7 mouse cellular contexts compared by ENCODE assay signal in the genomic region with DNA sequence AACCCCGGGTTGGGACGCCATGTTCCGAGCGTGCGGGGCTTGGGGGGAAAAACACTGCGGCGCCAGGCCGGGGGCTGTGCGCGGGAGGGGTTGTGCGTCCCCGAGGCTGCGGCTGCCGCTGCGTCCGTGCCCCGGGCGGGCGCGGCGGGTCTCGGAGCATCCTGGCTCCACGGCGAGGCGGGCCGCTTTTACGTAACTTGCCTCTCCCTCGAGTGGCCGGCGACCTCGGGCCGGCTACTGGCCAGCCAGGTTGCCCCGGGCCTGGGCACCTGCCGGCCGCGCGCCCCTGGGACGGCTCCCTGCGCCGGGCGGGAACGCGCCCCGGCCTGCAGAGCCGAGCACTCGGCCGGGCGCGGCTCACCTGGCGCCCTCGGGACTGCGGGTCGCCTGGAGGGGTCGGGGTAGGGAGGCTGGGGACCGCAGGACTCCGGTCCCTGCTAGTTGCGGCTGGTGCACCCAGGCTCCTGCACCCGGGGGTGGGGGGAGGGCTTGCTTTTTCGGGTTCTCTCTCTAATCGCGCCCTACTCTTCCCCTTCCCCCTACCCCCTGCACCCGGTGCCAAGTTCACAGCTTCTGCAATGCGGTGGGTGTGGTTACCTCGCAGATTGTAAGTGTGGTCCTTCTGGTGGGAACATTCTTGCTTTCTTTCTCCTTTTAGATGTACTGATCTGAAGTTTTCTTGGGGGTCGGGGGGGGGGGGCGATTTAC.
DNase-seq lines count a peak whose midpoint lies in the region; ATAC-seq lines count a peak whose summit lies in the region.

No protein-coding gene starts in this region.

- H3K4me2 ChIP-seq in kidney, embryonic 15.5 days, result peak overlapping the region; percentile 98
- H3K4me2 ChIP-seq in stomach, embryonic 14.5 days (replicated peaks; ENCODE audit: low read depth, low read length), result peak overlapping the region; percentile 75

- peak overlapping the region; percentile 82 for H3K9ac ChIP-seq in kidney, embryonic 15.5 days
- peak overlapping the region; percentile 88 for H3K9ac ChIP-seq in stomach, embryonic 14.5 days (replicated peaks; ENCODE audit: low read depth, low read length)

- H3K36me3 ChIP-seq in heart, embryonic 10.5 days, result no peaks in the 10 kb centered on the region
- H3K36me3 ChIP-seq in kidney, embryonic 15.5 days, result no peaks in the 10 kb centered on the region
- H3K36me3 ChIP-seq in stomach, embryonic 14.5 days (ENCODE audit: control insufficient read depth, insufficient read depth, low read length), result no peaks in the 10 kb centered on the region

- H3K27me3 ChIP-seq in heart, embryonic 10.5 days (ENCODE audit: insufficient read depth, poor library complexity, severe bottlenecking), result no peaks in the 10 kb centered on the region
- H3K27me3 ChIP-seq in kidney, embryonic 15.5 days, result peaks cover 10% of the 10 kb centered on the region; the same call in 1 of the 2 replicates
- H3K27me3 ChIP-seq in stomach, embryonic 14.5 days (ENCODE audit: control insufficient read depth, insufficient read depth, low read length), result no peaks in the 10 kb centered on the region

- H3K9me3 ChIP-seq in heart, embryonic 10.5 days, result no peaks in the 10 kb centered on the region
- H3K9me3 ChIP-seq in kidney, embryonic 15.5 days (replicated peaks), result no peaks in the 10 kb centered on the region
- H3K9me3 ChIP-seq in stomach, embryonic 14.5 days (ENCODE audit: control insufficient read depth, low read depth, low read length), result no peaks in the 10 kb centered on the region

- ATAC-seq in kidney, embryonic 15.5 days (replicated peaks; ENCODE audit: low FRiP score), result peak; percentile 82
- ATAC-seq in stomach, embryonic 14.5 days (ENCODE audit: insufficient number of reproducible peaks, insufficient read depth, low FRiP score, low read depth), result peak; percentile 51

- DNase-seq in urinary bladder, postnatal 25 days (ENCODE audit: low spot score), result peak; percentile 15
- no peak for DNase-seq in urinary bladder, adult 18-20 months (ENCODE audit: low spot score in 2 of 2)
- DNase-seq in cerebellum, postnatal 14 days, result peak; percentile 49 to 52
- peak; percentile 77 for DNase-seq in heart, embryonic 10.5 days (ENCODE audit: low spot score)
- peak; percentile 7 for DNase-seq in lung, postnatal 36 days

- WGBS in heart, embryonic 10.5 days, result under 1% methylated on average over 62 of the region's 66 CpGs
- under 1% methylated on average over 58 of the region's 66 CpGs for WGBS in kidney, embryonic 15.5 days
- WGBS in stomach, embryonic 14.5 days, result 1% methylated on average over 40 of the region's 66 CpGs

- H3K4me1 ChIP-seq in heart, embryonic 10.5 days, result peaks cover 22% of the 10 kb centered on the region; the same call in 1 of the 2 replicates
- 0 out of 2 replicates have a peak, but pooled peaks cover 8% of the 10 kb centered on the region for H3K4me1 ChIP-seq in kidney, embryonic 15.5 days
- no peaks in the 10 kb centered on the region for H3K4me1 ChIP-seq in stomach, embryonic 14.5 days (ENCODE audit: control insufficient read depth, insufficient read depth, low read length)

- peak overlapping the region; percentile 98 for H3K27ac ChIP-seq in heart, embryonic 10.5 days
- H3K27ac ChIP-seq in kidney, embryonic 15.5 days, result 0 out of 2 replicates have a peak overlapping the region, but pooled peaks have one; percentile 13
- peak overlapping the region; percentile 55; the same call in 1 of the 2 replicates for H3K27ac ChIP-seq in stomach, embryonic 14.5 days (ENCODE audit: low read length)

- peak overlapping the region; percentile 85 for H3K4me3 ChIP-seq in heart, embryonic 10.5 days
- peak overlapping the region; percentile 84 for H3K4me3 ChIP-seq in kidney, embryonic 15.5 days (replicated peaks)
- peak overlapping the region; percentile 88 for H3K4me3 ChIP-seq in stomach, embryonic 14.5 days (ENCODE audit: low read depth, low read length)

Comparison
In these comparisons a context has a peak if more than half of its experiments do, and no peak if none do; other contexts are left out.
1. DNase-seq: peak in urinary bladder, postnatal 25 days (single experiment), cerebellum, postnatal 14 days (2 of 2), heart, embryonic 10.5 days (single experiment) and lung, postnatal 36 days (single experiment); none in urinary bladder, adult 18-20 months (0 of 2).
2. H3K27ac ChIP-seq: peak in every context shown above with its lines; median percentile 98 in heart, embryonic 10.5 days; 55 in stomach, embryonic 14.5 days; 13 in kidney, embryonic 15.5 days.
3. Peak in every context shown above with its lines, with median percentiles within 50 percentile points of each other: H3K4me3 ChIP-seq.